Comparison of ENCODE assay signal across 8 mouse cellular contexts in the genomic region with DNA sequence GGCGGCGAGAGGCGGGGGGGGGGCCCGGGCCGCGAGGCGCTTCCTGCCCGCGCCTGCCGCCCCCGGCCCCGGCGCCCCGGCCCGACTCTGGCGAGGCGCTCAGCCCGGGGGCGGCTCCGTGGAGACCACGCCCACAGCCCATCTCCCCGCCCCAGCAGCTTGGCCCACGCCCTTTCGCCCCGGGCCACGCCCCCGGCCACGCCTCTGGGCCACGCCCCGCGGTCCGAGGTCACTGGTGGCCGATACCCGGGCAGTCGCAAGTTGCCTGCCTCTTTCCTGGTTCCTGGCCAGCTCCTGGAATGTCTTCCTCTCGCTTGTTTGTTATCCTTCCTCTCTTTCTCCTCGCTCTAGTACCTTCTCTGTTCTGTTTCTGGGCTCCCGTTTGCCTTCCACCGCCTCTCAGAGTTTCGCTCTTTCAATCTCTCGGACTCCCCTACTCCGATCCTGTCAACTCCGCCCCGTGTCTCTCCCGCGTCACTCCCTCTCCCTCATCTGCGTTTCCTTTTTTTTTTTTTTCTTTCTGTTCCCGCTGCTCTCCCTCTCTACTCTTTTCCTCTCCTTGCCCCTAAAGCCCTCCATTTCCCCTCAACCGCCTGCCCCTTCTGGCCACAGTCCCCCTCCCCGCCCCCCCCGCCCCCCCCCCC. TPM values are rescaled to one million over a fixed set of nuclear protein-coding genes. Genes with fewer than 3 reads are reported as not detected.
DNase-seq lines count a peak whose midpoint lies in the region; ATAC-seq and TF ChIP-seq lines count a peak whose summit lies in the region.

A gene (minus strand): TSS at position 129 of the 644 bp plus-strand sequence.

- H3K27me3 ChIP-seq in hindbrain, embryonic 10.5 days (ENCODE audit: insufficient read depth, poor library complexity, severe bottlenecking): peaks cover 72% of the 10 kb centered on the region
- peaks cover 9% of the 10 kb centered on the region; the same call in 1 of the 2 replicates for H3K27me3 ChIP-seq in lung, embryonic 16.5 days (ENCODE audit: control insufficient read depth, insufficient read depth, low read depth, low read length)
- H3K27me3 ChIP-seq in thymus, adult 2 months (ENCODE audit: control insufficient read depth, insufficient read depth, low read length): no peaks in the 10 kb centered on the region

- DNase-seq in Muller cell, postnatal 12 days (ENCODE audit: inconsistent ontology term): peak; percentile 97
- DNase-seq in cerebellum, adult 9-11 months: peak; percentile 85
- peak in 1 of 2 experiments; percentile 82 for DNase-seq in frontal cortex, adult 2 months (ENCODE audit: extremely low spot score in 1 of 2, low spot score in 1 of 2)
- DNase-seq in hindbrain, embryonic 10.5 days (ENCODE audit: low spot score): peak; percentile 91
- peak; percentile 52 for DNase-seq in layer of hippocampus, adult 9-10 months (ENCODE audit: low spot score)
- DNase-seq in ovary, adult 18-20 months (ENCODE audit: low spot score): peak; percentile 89
- DNase-seq in thymus, adult 2 months: peak; percentile 96

- 0 out of 2 replicates have a peak, but pooled peaks have one; percentile 36 for TF ChIP-seq CTCF in thymus, adult 2 months (IDR thresholded peaks at IDR 0.05; ENCODE audit: borderline replicate concordance, control insufficient read depth, extremely low read depth, insufficient read depth, low read length, poor library complexity)

- TF ChIP-seq POLR2A in thymus, adult 2 months (IDR thresholded peaks at IDR 0.05; ENCODE audit: control insufficient read depth, extremely low read depth, insufficient read depth, low read length, poor library complexity): no peak

- H3K27ac ChIP-seq in hindbrain, embryonic 10.5 days: peak within 1 kb of the TSS; percentile 81
- peak within 1 kb of the TSS; percentile 89 for H3K27ac ChIP-seq in lung, embryonic 16.5 days (ENCODE audit: low read length)
- peak within 1 kb of the TSS; percentile 82 for H3K27ac ChIP-seq in thymus, adult 2 months (ENCODE audit: control insufficient read depth, insufficient read depth, low read length)

- peaks cover 88% of the 10 kb centered on the region for H3K4me1 ChIP-seq in hindbrain, embryonic 10.5 days (replicated peaks)
- H3K4me1 ChIP-seq in lung, embryonic 16.5 days (replicated peaks; ENCODE audit: control insufficient read depth, insufficient read depth, low read length): peaks cover 60% of the 10 kb centered on the region
- H3K4me1 ChIP-seq in thymus, adult 2 months (replicated peaks; ENCODE audit: control insufficient read depth, insufficient read depth, low read length): peaks cover 55% of the 10 kb centered on the region

- peak within 1 kb of the TSS; percentile 84 for H3K9ac ChIP-seq in lung, embryonic 16.5 days (ENCODE audit: low read length)

- peak; percentile 88 for ATAC-seq in lung, embryonic 16.5 days (ENCODE audit: low read depth)

- H3K9me3 ChIP-seq in hindbrain, embryonic 10.5 days: no peaks in the 10 kb centered on the region
- no peaks in the 10 kb centered on the region for H3K9me3 ChIP-seq in lung, embryonic 16.5 days (ENCODE audit: control insufficient read depth, low read length)

- peak within 1 kb of the TSS; percentile 81 for H3K4me2 ChIP-seq in lung, embryonic 16.5 days (ENCODE audit: low read depth, low read length)

- H3K36me3 ChIP-seq in hindbrain, embryonic 10.5 days: no peaks in the 10 kb centered on the region
- no peaks in the 10 kb centered on the region for H3K36me3 ChIP-seq in lung, embryonic 16.5 days (ENCODE audit: control insufficient read depth, insufficient read depth, low read length)
- H3K36me3 ChIP-seq in thymus, adult 2 months (ENCODE audit: control insufficient read depth, insufficient read depth, low read length): no peaks in the 10 kb centered on the region

- peak within 1 kb of the TSS; percentile 60 for H3K4me3 ChIP-seq in hindbrain, embryonic 10.5 days
- H3K4me3 ChIP-seq in lung, embryonic 16.5 days (ENCODE audit: low read length): peak within 1 kb of the TSS; percentile 80
- H3K4me3 ChIP-seq in thymus, adult 2 months (ENCODE audit: control insufficient read depth, insufficient read depth, low read length): peak within 1 kb of the TSS; percentile 96

- WGBS in hindbrain, embryonic 10.5 days: 1% methylated on average over 49 of the region's 51 CpGs
- WGBS in lung, embryonic 16.5 days: 0% methylated on average over 29 of the region's 51 CpGs
- 2% methylated on average over 33 of the region's 51 CpGs for WGBS in thymus, adult 2 months

RNA-seq across cellular contexts. Expression of the gene that starts here (rescaled TPM):
- 56.5 and 73.7 TPM in 2 replicates for polyA plus RNA-seq in frontal cortex, adult 2 months (2012; rRNA removed)
- polyA plus RNA-seq in hindbrain, embryonic 10.5 days (2016; fragmentation: Nextera tagmentation; extraction: Ambion mirVana): 24.6 and 28.5 TPM in 2 replicates
- 45.2 and 47.8 TPM in 2 replicates for polyA plus RNA-seq in lung, embryonic 16.5 days (2015; fragmentation: Nextera tagmentation; extraction: Ambion mirVana)
- 466 and 519 TPM in 2 replicates for polyA plus RNA-seq in thymus, adult 2 months (2012; rRNA removed)
